Mouse (Mus musculus) myocyte (in vitro differentiated cells): Measurements from ENCODE around the gene Slc41a2. TPM values are rescaled to one million over a fixed set of nuclear protein-coding genes. Genes with fewer than 3 reads are reported as not detected.

Source experiments
- H3K27me3 ChIP-seq: one replicate; pipeline ENCODE4 v1.6.1; 2011; ENCODE audit not compliant: control insufficient read depth, insufficient read depth, insufficient read length
- H3K36me3 ChIP-seq: one replicate; pipeline ENCODE4 v1.6.1; 2011; ENCODE audit not compliant: control insufficient read depth, insufficient read depth
- H3K4me2 ChIP-seq: one replicate; pipeline ENCODE4 v1.6.1; 2011; ENCODE audit warnings: low read depth, control low read depth
- H3K4me3 ChIP-seq: one replicate; pipeline ENCODE4 v1.5.1; 2011; ENCODE audit warnings: mild to moderate bottlenecking, control low read depth, moderate library complexity
- H3K79me2 ChIP-seq: one replicate; pipeline ENCODE4 v1.6.1; 2011; ENCODE audit not compliant: control insufficient read depth, insufficient read depth
- H3ac ChIP-seq: one replicate; pipeline ENCODE4 v1.6.1; 2011; ENCODE audit not compliant: control insufficient read depth, insufficient read length
- CEBPB ChIP-seq: IDR thresholded peaks from 2 replicates; pipeline ENCODE4 v1.6.1; 2011; ENCODE audit warnings: mild to moderate bottlenecking, moderate library complexity; ENCODE audit not compliant: poor library complexity, insufficient read depth, severe bottlenecking
- E2F4 ChIP-seq: IDR thresholded peaks from one replicate; pipeline ENCODE4 v1.6.1; 2011; ENCODE audit warnings: mild to moderate bottlenecking, control low read depth, moderate library complexity; ENCODE audit not compliant: insufficient read depth
- MAX ChIP-seq: IDR thresholded peaks from one replicate; pipeline ENCODE4 v1.6.1; 2011; ENCODE audit warnings: low read depth, mild to moderate bottlenecking, control low read depth
- MYOD1 ChIP-seq, 3 experiments: IDR thresholded peaks; one replicate each; pipeline ENCODE4 v1.6.1; 2011; ENCODE audit warnings: control low read depth in 2 of 3, low read depth in 2 of 3, mild to moderate bottlenecking in 2 of 3, moderate library complexity in 1 of 3; ENCODE audit not compliant: insufficient read length in 2 of 3, control insufficient read depth in 1 of 3
- MYOG ChIP-seq, 3 experiments: IDR thresholded peaks; one replicate each; pipeline ENCODE4 v1.6.1; 2011; ENCODE audit warnings: control low read depth in 2 of 3, low read depth in 2 of 3, mild to moderate bottlenecking in 2 of 3; ENCODE audit not compliant: insufficient read length in 2 of 3, control insufficient read depth in 1 of 3, insufficient read depth in 1 of 3
- POLR2A ChIP-seq: IDR thresholded peaks from one replicate; pipeline ENCODE4 v1.6.1; 2011; ENCODE audit warnings: low read depth, mild to moderate bottlenecking, control low read depth, moderate library complexity; ENCODE audit not compliant: insufficient read length
- POLR2AphosphoS2 ChIP-seq: IDR thresholded peaks from one replicate; pipeline ENCODE4 v1.6.1; 2011; ENCODE audit warnings: low read depth, control low read depth; ENCODE audit not compliant: insufficient read length
- REST ChIP-seq: IDR thresholded peaks from one replicate; pipeline ENCODE4 v1.6.1; 2011; ENCODE audit warnings: mild to moderate bottlenecking, control low read depth, moderate library complexity; ENCODE audit not compliant: insufficient read depth, insufficient read length
- SRF ChIP-seq: IDR thresholded peaks from one replicate; pipeline ENCODE4 v1.6.1; 2011; ENCODE audit warnings: low read depth; ENCODE audit not compliant: control insufficient read depth, insufficient read length
- TCF12 ChIP-seq: IDR thresholded peaks from one replicate; pipeline ENCODE4 v1.6.1; 2011; ENCODE audit warnings: mild to moderate bottlenecking, control low read depth; ENCODE audit not compliant: poor library complexity, insufficient read depth, severe bottlenecking
- TCF3 ChIP-seq: IDR thresholded peaks from one replicate; pipeline ENCODE4 v1.6.1; 2011; ENCODE audit warnings: low read depth, control low read depth; ENCODE audit not compliant: insufficient read length
- USF1 ChIP-seq: IDR thresholded peaks from one replicate; pipeline ENCODE4 v1.6.1; 2011; ENCODE audit warnings: low read depth, mild to moderate bottlenecking, control low read depth, moderate library complexity
- polyA plus RNA-seq: library from polyadenylated mRNA; unstranded; fragments of >200 nt; fragmentation: generic; extraction: Trizol; gene quantifications from one replicate; pipeline ENCODE4 v1.2.1, GENCODE M21; 2012; ENCODE audit warnings: missing spikeins

The Slc41a2 gene
- polyA plus RNA-seq, 1 experiment = 5.3 TPM

- TF ChIP-seq POLR2A (no peak), MAX (no peak), MYOG (IDR thresholded peaks at IDR 0.05; ENCODE audit: control insufficient read depth in 1 of 3, insufficient read depth in 1 of 3, insufficient read length in 2 of 3, low read depth in 2 of 3) (no peak), POLR2AphosphoS2 (no peak), MYOD1 (IDR thresholded peaks at IDR 0.05; ENCODE audit: control insufficient read depth in 1 of 3, insufficient read length in 2 of 3, low read depth in 2 of 3) (no peak), REST (no peak), USF1 (no peak), E2F4 (no peak), CEBPB (no peak), TCF3 (no peak), TCF12 (no peak), SRF (no peak)
Observed at GRCm38 (mm10) chr10:83324871-83325270, 12.8 kb downstream of the Slc41a2 start.

GRCm38 (mm10) chr10:83322551-83323100 is 15.1 kb downstream of the Slc41a2 start:
- H3ac ChIP-seq = no peak overlapping the region
- H3K4me2 ChIP-seq = no peak overlapping the region
- peaks cover 20% of the 10 kb centered on the region for H3K79me2 ChIP-seq
- no peak overlapping the region for H3K4me3 ChIP-seq
- H3K27me3 ChIP-seq = no peaks in the 10 kb centered on the region
- no peaks in the 10 kb centered on the region for H3K36me3 ChIP-seq
- no peak for TF ChIP-seq MYOG (IDR thresholded peaks at IDR 0.05; ENCODE audit: control insufficient read depth in 1 of 3, insufficient read depth in 1 of 3, insufficient read length in 2 of 3, low read depth in 2 of 3)
- TF ChIP-seq POLR2A = no peak
- TF ChIP-seq MYOD1 (IDR thresholded peaks at IDR 0.05; ENCODE audit: control insufficient read depth in 1 of 3, insufficient read length in 2 of 3, low read depth in 2 of 3) = no peak

More at GRCm38 (mm10) chr10:83324871-83325270, 12.8 kb downstream of the Slc41a2 start:
- Histone ChIP-seq H3K4me2 (no peak overlapping the region), H3K4me3 (no peak overlapping the region), H3K36me3 (no peaks in the 10 kb centered on the region), H3K27me3 (no peaks in the 10 kb centered on the region), H3ac (no peak overlapping the region), H3K79me2 (peaks cover 16% of the 10 kb centered on the region)

GRCm38 (mm10) chr10:83321528-83321927 is 16.2 kb downstream of the Slc41a2 start:
- Histone ChIP-seq H3ac (no peak overlapping the region), H3K4me2 (peak overlapping the region; percentile 48), H3K36me3 (no peaks in the 10 kb centered on the region), H3K4me3 (no peak overlapping the region), H3K79me2 (peaks cover 20% of the 10 kb centered on the region), H3K27me3 (no peaks in the 10 kb centered on the region)
- no peak for TF ChIP-seq REST
- TF ChIP-seq MAX = no peak
- no peak for TF ChIP-seq MYOG (IDR thresholded peaks at IDR 0.05; ENCODE audit: control insufficient read depth in 1 of 3, insufficient read depth in 1 of 3, insufficient read length in 2 of 3, low read depth in 2 of 3)
- no peak for TF ChIP-seq TCF3
- TF ChIP-seq CEBPB = no peak
- TF ChIP-seq POLR2A = no peak
- TF ChIP-seq SRF = no peak
- no peak for TF ChIP-seq USF1
- no peak for TF ChIP-seq TCF12
- no peak for TF ChIP-seq MYOD1 (IDR thresholded peaks at IDR 0.05; ENCODE audit: control insufficient read depth in 1 of 3, insufficient read length in 2 of 3, low read depth in 2 of 3)

GRCm38 (mm10) chr10:83320870-83321269 is 16.8 kb downstream of the Slc41a2 start:
- Histone ChIP-seq H3K36me3 (no peaks in the 10 kb centered on the region), H3K27me3 (no peaks in the 10 kb centered on the region), H3K79me2 (peaks cover 20% of the 10 kb centered on the region), H3K4me3 (no peak overlapping the region), H3K4me2 (peak overlapping the region; percentile 48), H3ac (no peak overlapping the region)
- TF ChIP-seq E2F4 (no peak), REST (no peak), POLR2A (no peak), MYOG (IDR thresholded peaks at IDR 0.05; ENCODE audit: control insufficient read depth in 1 of 3, insufficient read depth in 1 of 3, insufficient read length in 2 of 3, low read depth in 2 of 3) (no peak), MYOD1 (IDR thresholded peaks at IDR 0.05; ENCODE audit: control insufficient read depth in 1 of 3, insufficient read length in 2 of 3, low read depth in 2 of 3) (no peak), CEBPB (0 out of 2 replicates have a peak, but pooled peaks have one; percentile 29), MAX (no peak), SRF (no peak)

- H3ac ChIP-seq = no peak overlapping the region
- TF ChIP-seq MAX (no peak), E2F4 (no peak), MYOG (IDR thresholded peaks at IDR 0.05; ENCODE audit: control insufficient read depth in 1 of 3, insufficient read depth in 1 of 3, insufficient read length in 2 of 3, low read depth in 2 of 3) (no peak), TCF3 (no peak), POLR2A (no peak), SRF (no peak), CEBPB (no peak), USF1 (no peak), POLR2AphosphoS2 (no peak), REST (no peak), TCF12 (no peak), MYOD1 (IDR thresholded peaks at IDR 0.05; ENCODE audit: control insufficient read depth in 1 of 3, insufficient read length in 2 of 3, low read depth in 2 of 3) (no peak)
- H3K4me3 ChIP-seq = no peak overlapping the region
- peak overlapping the region; percentile 48 for H3K4me2 ChIP-seq
- H3K79me2 ChIP-seq = peaks cover 20% of the 10 kb centered on the region
- H3K36me3 ChIP-seq = no peaks in the 10 kb centered on the region
- no peaks in the 10 kb centered on the region for H3K27me3 ChIP-seq
Observed at GRCm38 (mm10) chr10:83320396-83320795, 17.3 kb downstream of the Slc41a2 start.
